Comparison of ENCODE assay signal across 23 mouse cellular contexts in the genomic region with DNA sequence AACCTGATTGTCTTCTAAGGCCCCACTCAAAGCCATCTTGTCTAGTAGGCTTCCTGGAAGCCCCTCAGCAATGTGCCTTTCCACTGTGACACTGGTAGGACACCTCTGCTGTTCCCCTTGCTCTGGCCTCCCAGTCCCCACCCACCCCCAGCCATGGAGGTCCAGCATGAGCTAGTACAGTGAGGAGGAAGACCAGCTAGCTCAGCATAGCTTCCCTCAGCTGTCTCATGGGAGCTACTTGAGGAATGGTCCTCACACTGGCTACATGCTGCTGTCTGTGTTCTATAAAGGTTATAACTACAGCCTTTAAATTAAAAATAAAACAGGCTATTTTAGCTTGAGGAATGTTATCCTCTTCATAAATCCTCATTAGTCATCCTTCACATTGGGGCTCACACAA.
"Had no signal": no experiment of that assay in that cellular context is flagged by ENCODE, and none has a peak within 500 bp of the region (broad histone marks: within the 10 kb centered on the region; RNA-seq: fewer than 3 reads in every experiment).

No protein-coding gene starts in this region.

- DNase-seq: kidney, adult 2 months; kidney, postnatal 25 days; layer of hippocampus, adult 9-11 months; liver; lung, adult 18-20 months; lung, postnatal 10 days; lung, postnatal 36 days; retina, postnatal 1 day; right cerebral cortex, postnatal 25 days; thymus, postnatal 25 days had no signal

- H3K36me3 ChIP-seq: limb, embryonic 10.5 days; limb, embryonic 13.5 days; liver, embryonic 12.5 days; liver, embryonic 15.5 days; lung, embryonic 15.5 days; midbrain, embryonic 10.5 days; midbrain, embryonic 13.5 days; neural tube, embryonic 13.5 days had no signal

- H3K9ac ChIP-seq: limb, embryonic 13.5 days; liver, embryonic 12.5 days; liver, embryonic 15.5 days; lung, embryonic 15.5 days; midbrain, embryonic 13.5 days; neural tube, embryonic 13.5 days had no signal

- H3K27ac ChIP-seq: layer of hippocampus, adult 2 months; limb, embryonic 10.5 days; limb, embryonic 13.5 days; liver, embryonic 12.5 days; liver, embryonic 15.5 days; lung, embryonic 15.5 days; midbrain, embryonic 10.5 days; midbrain, embryonic 13.5 days; neural tube, embryonic 13.5 days had no signal

- H3K9me3 ChIP-seq: limb, embryonic 10.5 days; limb, embryonic 13.5 days; liver, embryonic 12.5 days; liver, embryonic 15.5 days; lung, embryonic 15.5 days; megakaryocyte, embryonic 14.5 days; midbrain, embryonic 10.5 days; midbrain, embryonic 13.5 days; neural tube, embryonic 13.5 days had no signal

- H3K27me3 ChIP-seq: limb, embryonic 13.5 days; liver, embryonic 12.5 days; liver, embryonic 15.5 days; lung, embryonic 15.5 days; megakaryocyte, embryonic 14.5 days; midbrain, embryonic 13.5 days; neural tube, embryonic 13.5 days had no signal

- H3K4me3 ChIP-seq: layer of hippocampus, adult 2 months; limb, embryonic 10.5 days; limb, embryonic 13.5 days; liver, embryonic 12.5 days; liver, embryonic 15.5 days; lung, embryonic 15.5 days; megakaryocyte, embryonic 14.5 days; midbrain, embryonic 10.5 days; midbrain, embryonic 13.5 days; myocyte; neural tube, embryonic 13.5 days had no signal

- H3K4me2 ChIP-seq: limb, embryonic 13.5 days; liver, embryonic 12.5 days; liver, embryonic 15.5 days; lung, embryonic 15.5 days; midbrain, embryonic 13.5 days; neural tube, embryonic 13.5 days had no signal

- ATAC-seq: intestine, postnatal 0 days; liver, embryonic 12.5 days; midbrain, embryonic 13.5 days; midbrain, embryonic 16.5 days had no signal

- H3K4me1 ChIP-seq: liver, embryonic 15.5 days; lung, embryonic 15.5 days; midbrain, embryonic 10.5 days; neural tube, embryonic 13.5 days had no signal
